Mouse (Mus musculus): Measurements from ENCODE around the gene Hist2h3c1. TPM values are rescaled to one million over a fixed set of nuclear protein-coding genes. Genes with fewer than 3 reads are reported as not detected.
"Not testable (repeated sequence)": the region's sequence is repeated elsewhere in the genome, so short reads cannot be mapped to it uniquely, and the experiment has no call there.

Hist2h3c1 gene
- total RNA-seq, 2 experiments from 2014 or later = not detected

GRCm38 (mm10) chr3:96230910-96231757, 15.4 kb upstream of the Hist2h3c1 start:
- DNase-seq (ENCODE audit: low spot score in 2 of 2) = no peak
- intact Hi-C loops (cut with DNase I) = no loop called here

GRCm38 (mm10) chr3:96231758-96232120, 14.7 kb upstream of the Hist2h3c1 start:
- DNase-seq (ENCODE audit: low spot score in 2 of 2) = no peak
- intact Hi-C loops (cut with DNase I) = no loop called here

GRCm38 (mm10) chr3:96234914-96235313, 11.6 kb upstream of the Hist2h3c1 start:
- intact Hi-C loops (cut with DNase I) = no loop called here

GRCm38 (mm10) chr3:96235836-96236235, 10.6 kb upstream of the Hist2h3c1 start:
- intact Hi-C loops (cut with DNase I) = no loop called here
- DNase-seq (ENCODE audit: low spot score in 2 of 2) = no peak

More at GRCm38 (mm10) chr3:96234914-96235313, 11.6 kb upstream of the Hist2h3c1 start:
- DNase-seq (ENCODE audit: low spot score in 2 of 2) = no peak

GRCm38 (mm10) chr3:96236834-96237334, 9.6 kb upstream of the Hist2h3c1 start:
- no peak for DNase-seq (ENCODE audit: low spot score in 2 of 2)
- intact Hi-C loops (cut with DNase I) = no loop called here

- no peak for DNase-seq (ENCODE audit: low spot score in 2 of 2)
- intact Hi-C loops (cut with DNase I) = no loop called here
These were observed 9.1 kb upstream of the Hist2h3c1 start for GRCm38 (mm10) chr3:96237335-96237903.

GRCm38 (mm10) chr3:96237904-96238511, 8.5 kb upstream of the Hist2h3c1 start:
- no peak for DNase-seq (ENCODE audit: low spot score in 2 of 2)
- intact Hi-C loops (cut with DNase I) = no loop called here

GRCm38 (mm10) chr3:96238954-96239793, 7.3 kb upstream of the Hist2h3c1 start, which contains the start of gene Hist2h3c2:
Hist2h3c2 (minus strand) TSS chr3:96239127.
- intact Hi-C loops (cut with DNase I); DNase-seq (ENCODE audit: low spot score in 2 of 2): not testable (repeated sequence)

- intact Hi-C loops (cut with DNase I) = not testable (repeated sequence)
These were observed 6.3 kb upstream of the Hist2h3c1 start, which contains the start of gene Hist2h2aa2 for GRCm38 (mm10) chr3:96239949-96240798. Hist2h2aa2 (minus strand) TSS chr3:96240276.

GRCm38 (mm10) chr3:96240799-96241197, 5.7 kb upstream of the Hist2h3c1 start:
- no peak for DNase-seq (ENCODE audit: low spot score in 2 of 2)
- intact Hi-C loops (cut with DNase I) = no loop called here

More at GRCm38 (mm10) chr3:96239949-96240798, 6.3 kb upstream of the Hist2h3c1 start, which contains the start of gene Hist2h2aa2:
- peak; percentile 95 to 99 for DNase-seq (ENCODE audit: low spot score in 2 of 2)

- intact Hi-C loops (cut with DNase I) = no loop called here
- no peak for DNase-seq (ENCODE audit: low spot score in 2 of 2)
These were observed 2.4 kb upstream of the Hist2h3c1 start for GRCm38 (mm10) chr3:96243921-96244572.

- peak; percentile 86 for DNase-seq (ENCODE audit: low spot score in 2 of 2)
- intact Hi-C loops (cut with DNase I) = not testable (repeated sequence)
These were observed 1.2 kb upstream of the Hist2h3c1 start, which contains the start of gene Hist2h2aa1 for GRCm38 (mm10) chr3:96245003-96245886. Hist2h2aa1 (plus strand) TSS chr3:96245497.

GRCm38 (mm10) chr3:96246018-96246417, 467 bp upstream of the Hist2h3c1 start:
- DNase-seq (ENCODE audit: low spot score in 2 of 2); intact Hi-C loops (cut with DNase I): not testable (repeated sequence)

GRCm38 (mm10) chr3:96247356-96248140, 1.1 kb downstream of the Hist2h3c1 start:
- intact Hi-C loops (cut with DNase I) = no loop called here
- DNase-seq (ENCODE audit: low spot score in 2 of 2) = no peak

- intact Hi-C loops (cut with DNase I) = no loop called here
- no peak for DNase-seq (ENCODE audit: low spot score in 2 of 2)
These were observed 1.9 kb downstream of the Hist2h3c1 start for GRCm38 (mm10) chr3:96248141-96249033.
